Mouse (Mus musculus): ENCODE results near the gene Wiz. TPM values are rescaled to one million over a fixed set of nuclear protein-coding genes. Genes with fewer than 3 reads are reported as not detected.
A peak's percentile ranks its signal among the peaks of the same experiment; 100 is the strongest.

Wiz gene
- total RNA-seq, 2 experiments from 2014 or later, result 78.0 to 85.2 TPM

GRCm38 (mm10) chr17:32354211-32354610 is 35.0 kb downstream of the Wiz start:
- no peak for DNase-seq (ENCODE audit: low spot score in 2 of 2)
- intact Hi-C loops (cut with DNase I), result no loop called here

- intact Hi-C loops (cut with DNase I), result no loop called here
These were observed 35.5 kb downstream of the Wiz start for GRCm38 (mm10) chr17:32353696-32354095.

GRCm38 (mm10) chr17:32351726-32352125 is 37.5 kb downstream of the Wiz start:
- DNase-seq (ENCODE audit: low spot score in 2 of 2), result no peak
- intact Hi-C loops (cut with DNase I), result no loop called here

More at GRCm38 (mm10) chr17:32353696-32354095, 35.5 kb downstream of the Wiz start:
- DNase-seq (ENCODE audit: low spot score in 2 of 2), result peak; percentile 65 to 76

GRCm38 (mm10) chr17:32351269-32351668 is 38.0 kb downstream of the Wiz start:
- intact Hi-C loops (cut with DNase I), result no loop called here

GRCm38 (mm10) chr17:32350382-32350983 is 38.8 kb downstream of the Wiz start, which contains the start of gene Akap8l:
Gene Akap8l (minus strand): TSS chr17:32350607.
- intact Hi-C loops (cut with DNase I), result no loop called here
- DNase-seq (ENCODE audit: low spot score in 2 of 2), result peak; percentile 98 to 99

More at GRCm38 (mm10) chr17:32351269-32351668, 38.0 kb downstream of the Wiz start:
- no peak for DNase-seq (ENCODE audit: low spot score in 2 of 2)

- intact Hi-C loops (cut with DNase I), result loop anchor here (5.0 kb wide), 2 partner anchors 37 to 82 kb away; partner anchors contain the start of gene Wiz
- peak in 1 of 2 experiments; percentile 57 for DNase-seq (ENCODE audit: low spot score in 2 of 2)
These were observed 39.3 kb downstream of the Wiz start for GRCm38 (mm10) chr17:32349851-32350381.

GRCm38 (mm10) chr17:32349037-32349732 is 40.1 kb downstream of the Wiz start:
- intact Hi-C loops (cut with DNase I), result loop anchor here (5.0 kb wide), 2 partner anchors 38 to 83 kb away; partner anchors contain the start of gene Wiz
- peak; percentile 60 to 78 for DNase-seq (ENCODE audit: low spot score in 2 of 2)

GRCm38 (mm10) chr17:32348406-32348805 is 40.8 kb downstream of the Wiz start:
- no peak for DNase-seq (ENCODE audit: low spot score in 2 of 2)
- intact Hi-C loops (cut with DNase I), result loop anchor here (1.0 to 5.0 kb wide), 3 partner anchors 39 to 146 kb away; partner anchors contain the start of gene Wiz

GRCm38 (mm10) chr17:32341102-32341501 is 48.1 kb downstream of the Wiz start:
- no peak for DNase-seq (ENCODE audit: low spot score in 2 of 2)
- intact Hi-C loops (cut with DNase I), result no loop called here

- intact Hi-C loops (cut with DNase I), result no loop called here
- DNase-seq (ENCODE audit: low spot score in 2 of 2), result no peak
These were observed 49.1 kb downstream of the Wiz start for GRCm38 (mm10) chr17:32340110-32340509.

GRCm38 (mm10) chr17:32335869-32336268 is 53.4 kb downstream of the Wiz start:
- intact Hi-C loops (cut with DNase I), result no loop called here
- no peak for DNase-seq (ENCODE audit: low spot score in 2 of 2)

- DNase-seq (ENCODE audit: low spot score in 2 of 2), result no peak
- intact Hi-C loops (cut with DNase I), result no loop called here
These were observed 54.3 kb downstream of the Wiz start for GRCm38 (mm10) chr17:32334921-32335320.

GRCm38 (mm10) chr17:32333675-32334303 is 55.5 kb downstream of the Wiz start:
- DNase-seq (ENCODE audit: low spot score in 2 of 2), result no peak
- intact Hi-C loops (cut with DNase I), result no loop called here

GRCm38 (mm10) chr17:32327501-32327900 is 61.7 kb downstream of the Wiz start:
- no peak for DNase-seq (ENCODE audit: low spot score in 2 of 2)
- intact Hi-C loops (cut with DNase I), result no loop called here

GRCm38 (mm10) chr17:32322809-32323208 is 66.4 kb downstream of the Wiz start:
- intact Hi-C loops (cut with DNase I), result no loop called here
- DNase-seq (ENCODE audit: low spot score in 2 of 2), result no peak

- no peak for DNase-seq (ENCODE audit: low spot score in 2 of 2)
- intact Hi-C loops (cut with DNase I), result no loop called here
These were observed 67.4 kb downstream of the Wiz start for GRCm38 (mm10) chr17:32321836-32322235.

GRCm38 (mm10) chr17:32321390-32321734 is 67.9 kb downstream of the Wiz start:
- no peak for DNase-seq (ENCODE audit: low spot score in 2 of 2)

GRCm38 (mm10) chr17:32320597-32321389 is 68.4 kb downstream of the Wiz start, which contains the start of gene Akap8:
Gene Akap8 (minus strand): TSS chr17:32321238.
- intact Hi-C loops (cut with DNase I), result no loop called here
- peak; percentile 99 to 100 for DNase-seq (ENCODE audit: low spot score in 2 of 2)

More at GRCm38 (mm10) chr17:32321390-32321734, 67.9 kb downstream of the Wiz start:
- intact Hi-C loops (cut with DNase I), result no loop called here

GRCm38 (mm10) chr17:32319950-32320349 is 69.3 kb downstream of the Wiz start:
- no peak for DNase-seq (ENCODE audit: low spot score in 2 of 2)
- intact Hi-C loops (cut with DNase I), result no loop called here
